Mouse (Mus musculus) limb, embryonic 12.5 days (tissue): Measurements from ENCODE around the gene Gata1. TPM values are rescaled to one million over a fixed set of nuclear protein-coding genes. Genes with fewer than 3 reads are reported as not detected.
"Not testable (repeated sequence)": the region's sequence is repeated elsewhere in the genome, so short reads cannot be mapped to it uniquely, and the experiment has no call there.

Experiments
- ATAC-seq: fragments of 200-750 bp; cut with Nextera tagmentation; 2 replicates; pipeline ENCODE4 v1.8.0; 2017; ENCODE audit warnings: low read depth, moderate TSS enrichment; ENCODE audit not compliant: insufficient number of reproducible peaks, insufficient read depth, low FRiP score, low TSS enrichment
- H3K27ac ChIP-seq: fragments of 300-500 bp; sonication (generic); 2 replicates; pipeline ENCODE4 v1.5.1; 2016; ENCODE audit warnings: mild to moderate bottlenecking, moderate library complexity
- H3K27me3 ChIP-seq: fragments of 300-500 bp; sonication (generic); 2 replicates; pipeline ENCODE4 v1.6.1; 2016; ENCODE audit warnings: mild to moderate bottlenecking, moderate library complexity
- H3K36me3 ChIP-seq: fragments of 300-500 bp; sonication (generic); 2 replicates; pipeline ENCODE4 v1.6.1; 2016; ENCODE audit warnings: mild to moderate bottlenecking, moderate library complexity
- H3K4me1 ChIP-seq: fragments of 300-500 bp; sonication (generic); replicated peaks from 2 replicates; pipeline ENCODE4 v1.6.1; 2016
- H3K4me2 ChIP-seq: fragments of 300-500 bp; sonication (generic); 2 replicates; pipeline ENCODE4 v1.6.1; 2016; ENCODE audit warnings: mild to moderate bottlenecking, moderate library complexity
- H3K4me3 ChIP-seq: fragments of 300-500 bp; sonication (generic); replicated peaks from 2 replicates; pipeline ENCODE4 v1.5.1; 2016; ENCODE audit warnings: mild to moderate bottlenecking
- H3K9ac ChIP-seq: fragments of 300-500 bp; sonication (generic); replicated peaks from 2 replicates; pipeline ENCODE4 v1.6.1; 2016; ENCODE audit warnings: mild to moderate bottlenecking, moderate library complexity
- H3K9me3 ChIP-seq: fragments of 300-500 bp; sonication (generic); 2 replicates; pipeline ENCODE4 v1.6.1; 2016; ENCODE audit warnings: mild to moderate bottlenecking, moderate library complexity
- WGBS: fragments of 180-500 bp; shearing (Covaris S2); methylation state at CpG from one replicate; pipeline ENCODE4 v1.1.7; 2016; 5-methylcytosine and 5-hydroxymethylcytosine counted together
- polyA plus RNA-seq: library from polyadenylated mRNA; unstranded; fragments of >200 nt; fragmentation: Nextera tagmentation; extraction: Ambion mirVana; gene quantifications from 2 replicates; pipeline ENCODE4 v1.2.1, GENCODE M21; 2016

Gene Gata1
- 2.0 and 2.3 TPM in 2 replicates for polyA plus RNA-seq

DNA sequence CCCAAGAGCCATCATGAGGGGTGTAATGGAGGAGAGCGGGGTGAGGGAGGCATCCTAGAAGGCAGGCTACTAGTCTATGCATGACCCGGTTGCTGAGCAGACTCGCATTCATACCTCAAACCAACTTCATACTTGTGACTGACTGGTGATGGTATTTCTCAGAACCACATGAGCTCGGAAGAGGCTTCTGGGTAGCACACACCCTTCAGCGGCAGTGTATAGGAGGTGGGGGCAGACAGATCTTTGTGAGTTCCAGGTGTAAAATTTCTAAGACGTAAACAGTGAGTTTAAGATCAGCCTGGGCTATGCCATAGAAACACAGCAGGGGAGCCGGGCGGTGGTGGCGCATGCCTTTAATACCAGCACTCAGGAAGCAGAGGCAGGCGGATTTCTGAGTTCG lies at the start of gene Gata1:
Gene Gata1 (minus strand): TSS at position 180 of the 400 bp plus-strand sequence.
- H3K9me3 ChIP-seq: no peaks in the 10 kb centered on the region
- H3K27ac ChIP-seq: no peak within 1 kb of the TSS
- no peaks in the 10 kb centered on the region for H3K36me3 ChIP-seq
- H3K4me2 ChIP-seq: no peak within 1 kb of the TSS
- H3K4me3 ChIP-seq: no peak within 1 kb of the TSS
- H3K9ac ChIP-seq: no peak within 1 kb of the TSS
- no peaks in the 10 kb centered on the region for H3K4me1 ChIP-seq
- H3K27me3 ChIP-seq: no peaks in the 10 kb centered on the region
- no peak for ATAC-seq
- 91% methylated on average over 11 of the region's 11 CpGs for WGBS

DNA sequence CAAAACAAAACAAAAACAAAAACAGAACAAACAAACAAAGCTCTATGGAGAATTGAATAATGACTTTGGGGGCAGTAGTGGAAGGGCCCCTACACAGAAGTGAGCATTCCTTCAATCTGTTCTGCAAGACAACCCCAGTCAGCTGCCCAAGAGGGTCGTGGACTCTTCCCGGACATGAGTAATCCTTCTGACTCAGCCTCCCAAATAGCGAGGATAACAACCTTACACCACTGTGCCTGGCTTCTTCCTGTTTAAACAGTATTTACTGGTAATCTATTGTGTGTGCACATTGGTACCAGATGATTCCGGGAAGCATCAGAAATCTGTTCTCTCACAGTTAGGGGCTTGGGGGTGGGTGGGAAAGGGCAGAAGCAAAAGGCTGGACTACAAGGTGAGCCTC lies 48.9 kb upstream of the Gata1 start:
- Histone ChIP-seq H3K4me3 (no peak overlapping the region), H3K27ac (no peak overlapping the region), H3K36me3 (no peaks in the 10 kb centered on the region), H3K9me3 (no peaks in the 10 kb centered on the region), H3K27me3 (no peaks in the 10 kb centered on the region), H3K4me2 (no peak overlapping the region), H3K4me1 (no peaks in the 10 kb centered on the region), H3K9ac (no peak overlapping the region)
- no peak for ATAC-seq
- WGBS: 59% methylated on average over 4 of the region's 4 CpGs

DNA sequence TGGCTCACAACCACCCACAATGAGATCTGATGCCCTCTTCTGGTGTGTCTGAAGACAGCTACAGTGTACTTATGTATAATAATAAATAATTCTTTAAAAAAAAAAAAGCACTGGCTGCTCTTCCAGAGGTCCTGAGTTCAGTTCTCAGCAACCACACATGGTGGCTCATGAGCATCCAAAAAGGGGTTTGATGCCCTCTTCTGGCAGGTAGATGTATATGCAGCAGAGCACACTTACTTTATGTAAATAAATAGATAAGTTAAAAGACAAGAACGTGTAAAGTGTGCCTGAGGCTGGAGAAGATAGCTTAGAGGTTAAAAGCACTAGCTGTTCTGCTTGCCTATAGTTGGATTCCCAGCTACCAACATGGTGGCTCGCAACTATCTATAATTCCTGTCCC lies 46.9 kb upstream of the Gata1 start:
- Histone ChIP-seq H3K4me1 (no peaks in the 10 kb centered on the region), H3K27ac (no peak overlapping the region), H3K4me3 (no peak overlapping the region), H3K9ac (no peak overlapping the region), H3K4me2 (no peak overlapping the region), H3K27me3 (no peaks in the 10 kb centered on the region), H3K36me3 (no peaks in the 10 kb centered on the region), H3K9me3 (no peaks in the 10 kb centered on the region)
- WGBS: 66% methylated on average over 2 of the region's 2 CpGs
- no peak for ATAC-seq

- Histone ChIP-seq H3K4me1 (no peaks in the 10 kb centered on the region), H3K4me2 (no peak overlapping the region), H3K9ac (no peak overlapping the region), H3K27me3 (no peaks in the 10 kb centered on the region), H3K9me3 (no peaks in the 10 kb centered on the region), H3K36me3 (no peaks in the 10 kb centered on the region), H3K4me3 (no peak overlapping the region), H3K27ac (no peak overlapping the region)
- 87% methylated on average over 2 of the region's 2 CpGs for WGBS
- no peak for ATAC-seq
Observed at GRCm38 (mm10) chrX:8020111-8020778, 42.4 kb upstream of the Gata1 start.

DNA sequence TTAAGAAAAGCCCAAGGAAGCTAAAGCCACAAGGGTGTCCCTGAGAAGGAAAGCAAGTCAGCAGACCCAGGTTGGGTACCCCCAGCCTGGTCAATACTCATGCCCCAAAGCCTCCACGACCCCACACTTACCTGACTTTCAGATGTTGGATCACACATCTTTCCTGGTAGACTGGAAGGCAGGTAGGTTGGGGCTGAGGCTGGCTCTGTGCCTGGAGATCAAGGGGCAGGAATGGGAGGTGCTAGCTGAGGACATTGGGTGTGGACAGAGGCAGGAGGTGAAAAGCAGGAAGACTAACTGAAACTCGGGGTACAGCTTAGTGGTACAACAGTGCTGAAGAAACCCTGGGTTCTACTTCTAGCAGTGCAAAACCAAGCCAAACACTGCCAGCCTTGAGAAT lies 40.4 kb upstream of the Gata1 start, which contains the start of gene Glod5:
Gene Glod5 (minus strand): TSS at position 207 of the 400 bp plus-strand sequence.
- Histone ChIP-seq H3K9ac (no peak within 1 kb of the TSS), H3K27ac (no peak within 1 kb of the TSS), H3K27me3 (no peaks in the 10 kb centered on the region), H3K4me2 (no peak within 1 kb of the TSS), H3K36me3 (no peaks in the 10 kb centered on the region), H3K4me1 (no peaks in the 10 kb centered on the region), H3K9me3 (no peaks in the 10 kb centered on the region), H3K4me3 (no peak within 1 kb of the TSS)
- WGBS: 56% methylated on average over 2 of the region's 2 CpGs
- no peak for ATAC-seq

GRCm38 (mm10) chrX:8017142-8017541 lies 39.3 kb upstream of the Gata1 start:
- Histone ChIP-seq H3K4me2 (no peak overlapping the region), H3K36me3 (no peaks in the 10 kb centered on the region), H3K27me3 (no peaks in the 10 kb centered on the region), H3K9me3 (no peaks in the 10 kb centered on the region), H3K4me1 (no peaks in the 10 kb centered on the region), H3K27ac (no peak overlapping the region), H3K9ac (no peak overlapping the region), H3K4me3 (no peak overlapping the region)
- 13% methylated on average over 5 of the region's 5 CpGs for WGBS
- ATAC-seq: no peak

GRCm38 (mm10) chrX:8015675-8016074 lies 37.8 kb upstream of the Gata1 start:
- ATAC-seq: not testable (repeated sequence)

GRCm38 (mm10) chrX:8013569-8014314 lies 35.9 kb upstream of the Gata1 start:
- ATAC-seq: no peak
- H3K36me3 ChIP-seq: no peaks in the 10 kb centered on the region
- H3K27me3 ChIP-seq: no peaks in the 10 kb centered on the region
- H3K4me1 ChIP-seq: no peaks in the 10 kb centered on the region
- H3K27ac ChIP-seq: no peak overlapping the region
- H3K4me2 ChIP-seq: no peak overlapping the region
- no peak overlapping the region for H3K4me3 ChIP-seq
- 39% methylated on average over 8 of the region's 8 CpGs for WGBS
- no peak overlapping the region for H3K9ac ChIP-seq
- H3K9me3 ChIP-seq: no peaks in the 10 kb centered on the region

More at GRCm38 (mm10) chrX:8015675-8016074, 37.8 kb upstream of the Gata1 start:
- not testable (repeated sequence) for H3K4me1 ChIP-seq, H3K27me3 ChIP-seq, H3K36me3 ChIP-seq, H3K4me3 ChIP-seq, H3K4me2 ChIP-seq, H3K9me3 ChIP-seq, H3K9ac ChIP-seq, H3K27ac ChIP-seq
- WGBS: 22% methylated on average over 7 of the region's 7 CpGs

GRCm38 (mm10) chrX:8013157-8013556 lies 35.3 kb upstream of the Gata1 start:
- 30% methylated on average over 2 of the region's 2 CpGs for WGBS
- no peak overlapping the region for H3K27ac ChIP-seq

DNA sequence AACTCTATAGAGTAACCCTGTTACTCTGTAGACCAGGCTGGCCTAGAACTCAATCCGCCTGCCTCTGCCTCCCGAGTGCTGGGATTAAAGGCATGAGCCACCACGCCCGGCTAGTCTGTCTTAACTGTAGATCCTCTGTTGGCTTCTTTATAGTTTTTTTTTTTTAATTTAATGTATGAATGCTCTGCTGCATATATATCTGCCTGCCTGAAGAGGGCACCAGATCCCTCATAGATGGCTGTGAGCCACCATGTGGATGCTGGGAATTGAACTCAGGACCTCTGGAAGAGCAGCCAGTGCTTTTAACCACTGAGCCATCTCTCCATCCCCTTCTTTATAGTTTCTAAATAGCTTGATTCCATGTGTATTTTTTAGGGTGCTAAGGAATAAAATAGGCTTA lies 31.5 kb upstream of the Gata1 start:
- not testable (repeated sequence) for H3K9me3 ChIP-seq, H3K27me3 ChIP-seq, H3K4me3 ChIP-seq, H3K4me2 ChIP-seq, H3K9ac ChIP-seq, H3K4me1 ChIP-seq, H3K27ac ChIP-seq, H3K36me3 ChIP-seq, ATAC-seq
- WGBS: 91% methylated on average over 4 of the region's 4 CpGs

More at GRCm38 (mm10) chrX:8013157-8013556, 35.3 kb upstream of the Gata1 start:
- H3K9me3 ChIP-seq: no peaks in the 10 kb centered on the region
- H3K4me1 ChIP-seq: no peaks in the 10 kb centered on the region
- no peak overlapping the region for H3K4me2 ChIP-seq
- no peak overlapping the region for H3K4me3 ChIP-seq
- H3K9ac ChIP-seq: no peak overlapping the region
- no peaks in the 10 kb centered on the region for H3K36me3 ChIP-seq
- ATAC-seq: no peak
- no peaks in the 10 kb centered on the region for H3K27me3 ChIP-seq

DNA sequence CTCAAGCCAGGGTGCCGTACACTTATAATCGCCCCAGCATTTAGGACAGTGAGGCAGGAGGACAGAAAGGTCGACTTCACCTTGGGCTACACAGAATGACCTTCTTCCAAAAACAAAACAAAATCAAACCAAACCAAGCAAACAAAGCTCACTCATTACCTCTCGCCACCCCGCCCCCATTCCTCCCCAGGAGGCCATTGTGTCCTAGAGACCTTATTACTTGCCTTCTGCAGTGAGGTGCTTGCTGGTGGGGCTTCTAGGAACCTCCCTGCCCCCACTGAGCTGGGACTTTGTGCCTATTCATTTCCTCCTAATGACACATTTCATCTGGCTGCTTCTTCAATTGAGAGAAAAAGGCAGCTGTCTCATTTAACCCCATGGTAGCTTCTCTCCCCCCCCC lies 30.7 kb upstream of the Gata1 start:
- 42% methylated on average over 5 of the region's 5 CpGs for WGBS
- Histone ChIP-seq H3K4me2 (no peak overlapping the region), H3K9me3 (no peaks in the 10 kb centered on the region), H3K36me3 (no peaks in the 10 kb centered on the region), H3K4me3 (no peak overlapping the region), H3K9ac (no peak overlapping the region), H3K4me1 (no peaks in the 10 kb centered on the region), H3K27ac (no peak overlapping the region), H3K27me3 (no peaks in the 10 kb centered on the region)
- ATAC-seq: no peak
